Mouse (Mus musculus): ENCODE results near the gene Bnipl. TPM values are rescaled to one million over a fixed set of nuclear protein-coding genes. Genes with fewer than 3 reads are reported as not detected.

Bnipl gene
- polyA plus RNA-seq, 1 experiment: not detected

GRCm38 (mm10) chr3:95267855-95268254 lies 16.9 kb upstream of the Bnipl start:
- H3K4me1 ChIP-seq (ENCODE audit: control insufficient read depth, insufficient read depth, insufficient read length, low read length): 0 out of 2 replicates have a peak, but pooled peaks cover 2% of the 10 kb centered on the region
- H3K27ac ChIP-seq (replicated peaks; ENCODE audit: low read depth, low read length): peak overlapping the region; percentile 54
- H3K4me3 ChIP-seq (ENCODE audit: insufficient read depth, low read depth, low read length): no peak overlapping the region

- H3K4me3 ChIP-seq (ENCODE audit: insufficient read depth, low read depth, low read length): no peak overlapping the region
- H3K4me1 ChIP-seq (ENCODE audit: control insufficient read depth, insufficient read depth, insufficient read length, low read length): 0 out of 2 replicates have a peak, but pooled peaks cover 2% of the 10 kb centered on the region
- H3K27ac ChIP-seq (replicated peaks; ENCODE audit: low read depth, low read length): no peak overlapping the region
These were observed 15.1 kb upstream of the Bnipl start for GRCm38 (mm10) chr3:95266052-95266451.

DNA sequence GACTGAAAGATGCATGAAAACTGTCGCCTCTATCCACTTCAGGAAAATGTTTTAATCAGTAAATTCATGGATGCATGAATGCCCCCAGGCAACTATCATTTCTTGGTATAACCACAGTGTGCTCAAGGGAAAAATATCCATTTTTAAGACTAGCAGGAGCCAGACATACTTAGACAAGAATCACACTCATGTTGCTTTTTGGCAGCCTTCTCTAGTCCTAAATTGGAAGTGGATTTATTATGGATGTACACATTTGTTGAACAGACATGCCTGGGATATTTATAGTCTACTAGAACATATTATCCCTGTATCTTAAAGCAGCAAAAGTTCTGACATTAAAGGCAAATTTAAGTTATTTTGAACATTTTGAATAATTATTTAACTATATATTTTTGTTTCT lies 13.7 kb upstream of the Bnipl start:
- Histone ChIP-seq H3K4me3 (ENCODE audit: insufficient read depth, low read depth, low read length) (no peak overlapping the region), H3K4me1 (ENCODE audit: control insufficient read depth, insufficient read depth, insufficient read length, low read length) (0 out of 2 replicates have a peak, but pooled peaks cover 2% of the 10 kb centered on the region), H3K27ac (replicated peaks; ENCODE audit: low read depth, low read length) (no peak overlapping the region)

DNA sequence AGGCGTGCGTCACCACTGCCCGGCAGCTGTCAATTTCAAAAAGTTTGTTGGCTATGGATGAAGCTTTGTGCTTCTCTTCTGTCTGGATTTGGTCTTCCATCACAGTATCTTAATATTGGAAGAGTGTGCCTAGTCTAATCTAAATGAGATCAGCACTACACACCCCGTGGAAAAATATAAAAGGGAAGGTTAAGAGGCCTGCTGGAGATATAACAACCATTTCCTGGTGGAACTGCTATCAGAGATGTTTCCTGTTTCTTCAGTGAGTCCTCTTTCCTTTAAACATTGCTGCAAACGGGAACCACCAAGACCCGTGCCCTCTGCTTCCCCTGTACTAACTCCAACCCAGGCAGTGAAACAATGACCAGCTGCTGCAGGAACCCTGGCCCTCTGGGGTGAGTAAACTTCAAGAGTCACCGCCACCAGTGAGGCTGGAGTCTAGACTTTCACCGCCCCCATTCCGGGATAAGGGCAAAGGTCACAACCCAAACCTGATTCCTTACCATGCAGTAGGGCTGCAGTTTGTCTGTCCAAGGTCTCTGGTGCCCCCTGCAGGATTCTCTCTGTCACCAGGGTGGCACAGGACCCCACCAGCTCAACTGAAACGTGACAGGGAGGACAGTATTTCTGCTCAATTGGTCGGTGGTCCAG lies 12.2 kb upstream of the Bnipl start:
- Histone ChIP-seq H3K4me1 (ENCODE audit: control insufficient read depth, insufficient read depth, insufficient read length, low read length) (0 out of 2 replicates have a peak, but pooled peaks cover 2% of the 10 kb centered on the region), H3K4me3 (ENCODE audit: insufficient read depth, low read depth, low read length) (no peak overlapping the region), H3K27ac (replicated peaks; ENCODE audit: low read depth, low read length) (no peak overlapping the region; the same call in 1 of the 2 replicates)

DNA sequence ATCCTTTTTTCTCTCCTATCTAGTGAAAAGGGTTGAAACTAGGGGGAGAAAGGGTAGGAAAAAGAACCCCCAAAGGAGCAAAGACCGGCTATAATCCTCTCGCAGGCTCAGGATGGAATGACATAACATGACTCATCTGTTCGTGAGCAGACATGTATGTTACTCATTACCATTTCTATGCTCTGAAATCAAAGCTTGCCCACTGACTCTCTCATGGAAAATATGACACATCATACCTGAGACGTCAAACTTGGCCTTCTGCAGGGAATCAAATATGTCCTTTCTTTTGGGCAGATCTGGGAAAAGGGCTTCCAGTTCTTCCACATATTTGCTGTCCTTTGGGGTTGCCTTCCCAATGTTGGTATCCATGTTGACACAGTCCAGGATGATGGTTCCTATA lies 11.0 kb upstream of the Bnipl start:
- Histone ChIP-seq H3K27ac (replicated peaks; ENCODE audit: low read depth, low read length) (no peak overlapping the region), H3K4me1 (ENCODE audit: control insufficient read depth, insufficient read depth, insufficient read length, low read length) (no peaks in the 10 kb centered on the region), H3K4me3 (ENCODE audit: insufficient read depth, low read depth, low read length) (no peak overlapping the region)

DNA sequence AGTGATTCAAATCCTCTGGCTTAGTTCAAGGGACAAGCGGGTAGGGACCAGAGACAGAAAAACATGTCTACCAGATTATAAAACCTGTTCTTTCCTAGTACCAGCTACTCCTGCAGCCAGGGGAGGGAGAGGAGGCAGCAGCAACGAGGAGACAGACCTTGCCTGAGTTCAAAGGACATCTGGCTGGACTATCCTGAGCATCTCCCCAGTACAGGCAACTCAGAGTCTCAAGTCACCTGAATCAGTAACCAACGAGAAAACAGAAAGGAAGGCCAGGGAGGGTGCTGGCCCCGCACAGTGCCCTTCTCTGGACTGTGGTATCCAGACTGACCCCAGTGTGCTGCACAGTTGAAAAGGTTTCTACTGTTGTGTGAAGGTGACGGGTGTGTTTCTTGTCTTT lies 5.9 kb upstream of the Bnipl start:
- Histone ChIP-seq H3K27ac (replicated peaks; ENCODE audit: low read depth, low read length) (no peak overlapping the region), H3K4me3 (ENCODE audit: insufficient read depth, low read depth, low read length) (no peak overlapping the region), H3K4me1 (ENCODE audit: control insufficient read depth, insufficient read depth, insufficient read length, low read length) (no peaks in the 10 kb centered on the region)

DNA sequence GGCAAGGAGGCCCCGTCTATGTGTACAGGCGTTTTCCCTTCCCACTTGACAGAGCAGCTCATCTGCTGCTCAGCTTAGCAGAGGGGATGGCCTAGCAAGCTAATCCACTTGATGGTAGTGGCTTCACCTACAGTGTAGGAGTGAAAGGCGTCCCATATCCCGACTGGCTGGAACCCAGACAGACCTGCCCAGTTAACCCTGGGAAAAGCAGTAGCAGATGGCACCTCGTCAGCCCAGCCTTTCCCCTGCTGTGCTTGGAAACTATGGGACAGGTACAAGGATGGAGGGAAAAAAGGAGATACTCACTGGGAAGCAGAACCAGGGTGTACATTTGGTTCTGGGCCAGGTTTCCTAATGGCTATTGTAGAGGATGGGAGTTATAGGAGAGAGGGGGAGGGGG lies 632 bp downstream of the Bnipl start:
- no peak overlapping the region for H3K4me3 ChIP-seq (ENCODE audit: insufficient read depth, low read depth, low read length)
- H3K27ac ChIP-seq (replicated peaks; ENCODE audit: low read depth, low read length): no peak overlapping the region

DNA sequence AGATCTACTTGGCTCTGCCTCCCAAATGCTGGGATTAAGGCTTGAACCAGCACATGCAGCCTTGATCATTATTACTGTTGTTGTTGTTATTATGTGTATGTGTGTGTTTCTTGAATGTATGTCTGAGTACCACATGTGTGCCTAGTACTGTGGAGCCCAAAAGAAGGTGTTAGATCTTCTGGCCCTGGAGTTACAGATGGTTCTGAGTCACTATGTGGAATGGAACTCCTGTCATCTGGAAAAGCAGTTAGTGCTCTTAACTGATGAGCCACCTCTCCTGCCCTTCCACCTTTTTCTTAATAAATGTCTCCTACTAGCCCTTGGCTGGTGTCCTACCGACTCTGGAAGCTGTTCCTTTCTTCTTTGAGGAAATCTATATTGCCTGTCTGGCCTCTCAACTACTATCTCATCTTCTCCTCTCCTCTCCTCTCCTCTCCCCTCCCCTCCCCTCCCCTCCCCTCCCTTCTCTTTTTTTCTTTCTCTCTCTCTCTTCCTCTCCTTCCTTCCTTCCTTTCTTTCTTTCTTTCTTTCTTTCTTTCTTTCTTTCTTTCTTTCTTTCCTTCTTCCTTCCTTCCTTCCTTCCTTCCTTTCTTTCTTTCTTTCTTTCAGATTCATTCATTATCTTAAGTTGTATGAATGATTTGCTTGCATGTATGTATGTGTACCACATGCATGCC lies 3.2 kb downstream of the Bnipl start:
- H3K27ac ChIP-seq (replicated peaks; ENCODE audit: low read depth, low read length): no peak overlapping the region; the same call in 1 of the 2 replicates

More for the DNA sequence above, 632 bp downstream of the Bnipl start:
- no peaks in the 10 kb centered on the region for H3K4me1 ChIP-seq (ENCODE audit: control insufficient read depth, insufficient read depth, insufficient read length, low read length)

GRCm38 (mm10) chr3:95246465-95247231 lies 4.3 kb downstream of the Bnipl start:
- no peaks in the 10 kb centered on the region for H3K4me1 ChIP-seq (ENCODE audit: control insufficient read depth, insufficient read depth, insufficient read length, low read length)
- no peak overlapping the region for H3K4me3 ChIP-seq (ENCODE audit: insufficient read depth, low read depth, low read length)
- peak overlapping the region; percentile 90 for H3K27ac ChIP-seq (replicated peaks; ENCODE audit: low read depth, low read length)

More for the DNA sequence above, 3.2 kb downstream of the Bnipl start:
- no peak overlapping the region for H3K4me3 ChIP-seq (ENCODE audit: insufficient read depth, low read depth, low read length)
- no peaks in the 10 kb centered on the region for H3K4me1 ChIP-seq (ENCODE audit: control insufficient read depth, insufficient read depth, insufficient read length, low read length)

DNA sequence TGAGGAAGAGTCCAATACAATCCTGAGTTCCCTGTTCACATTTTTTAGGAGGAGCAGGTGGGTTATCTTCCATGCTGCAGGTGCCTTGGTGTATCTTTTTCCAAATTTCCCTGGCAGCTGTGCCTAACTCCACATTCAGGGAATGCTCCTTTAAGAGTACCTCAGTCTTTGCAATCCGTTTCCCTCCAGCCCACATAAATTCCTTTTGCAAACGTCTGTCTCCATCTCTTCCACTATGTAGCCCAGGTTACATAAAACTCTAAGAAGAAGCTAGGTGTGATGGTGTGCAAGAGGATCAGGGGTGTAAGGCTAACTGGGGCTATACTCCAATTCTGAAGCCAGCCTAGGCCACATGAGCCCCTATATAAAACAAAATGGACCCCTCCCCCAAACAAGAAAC lies 7.9 kb downstream of the Bnipl start:
- no peaks in the 10 kb centered on the region for H3K4me1 ChIP-seq (ENCODE audit: control insufficient read depth, insufficient read depth, insufficient read length, low read length)
- no peak overlapping the region for H3K27ac ChIP-seq (replicated peaks; ENCODE audit: low read depth, low read length)
- no peak overlapping the region for H3K4me3 ChIP-seq (ENCODE audit: insufficient read depth, low read depth, low read length)

- Histone ChIP-seq H3K4me3 (ENCODE audit: insufficient read depth, low read depth, low read length) (no peak within 1 kb of the TSS), H3K27ac (replicated peaks; ENCODE audit: low read depth, low read length) (no peak within 1 kb of the TSS), H3K4me1 (ENCODE audit: control insufficient read depth, insufficient read depth, insufficient read length, low read length) (no peaks in the 10 kb centered on the region)
These were observed 9.5 kb downstream of the Bnipl start, which contains the start of gene Gm128 for GRCm38 (mm10) chr3:95241498-95241897. TSS of gene Gm128 (minus strand) at chr3:95241598.

DNA sequence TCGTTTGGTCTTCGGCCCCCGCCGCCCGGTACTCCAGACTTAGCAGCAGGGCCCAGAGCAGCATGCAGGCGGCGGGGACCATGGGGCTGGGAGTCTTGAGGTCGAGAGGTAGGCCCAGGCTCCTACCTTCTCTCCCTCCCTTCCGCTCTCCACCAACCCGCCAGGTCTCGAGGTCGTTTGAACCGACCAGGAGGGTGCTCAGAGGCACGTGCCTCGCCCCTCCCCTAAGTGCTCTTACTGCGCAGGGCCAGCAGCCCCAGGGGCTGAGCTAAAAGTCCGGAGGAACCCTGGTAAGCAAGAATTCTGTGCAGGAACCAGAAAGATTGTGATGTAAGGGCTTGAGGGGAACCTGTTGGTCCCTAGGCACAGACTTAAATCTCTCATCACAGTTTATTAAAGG lies 10.1 kb downstream of the Bnipl start:
- Histone ChIP-seq H3K4me3 (ENCODE audit: insufficient read depth, low read depth, low read length) (no peak overlapping the region), H3K27ac (replicated peaks; ENCODE audit: low read depth, low read length) (no peak overlapping the region), H3K4me1 (ENCODE audit: control insufficient read depth, insufficient read depth, insufficient read length, low read length) (no peaks in the 10 kb centered on the region)

GRCm38 (mm10) chr3:95239971-95240370 lies 11.0 kb downstream of the Bnipl start:
- no peaks in the 10 kb centered on the region for H3K4me1 ChIP-seq (ENCODE audit: control insufficient read depth, insufficient read depth, insufficient read length, low read length)
- H3K27ac ChIP-seq (replicated peaks; ENCODE audit: low read depth, low read length): no peak overlapping the region
- H3K4me3 ChIP-seq (ENCODE audit: insufficient read depth, low read depth, low read length): no peak overlapping the region

DNA sequence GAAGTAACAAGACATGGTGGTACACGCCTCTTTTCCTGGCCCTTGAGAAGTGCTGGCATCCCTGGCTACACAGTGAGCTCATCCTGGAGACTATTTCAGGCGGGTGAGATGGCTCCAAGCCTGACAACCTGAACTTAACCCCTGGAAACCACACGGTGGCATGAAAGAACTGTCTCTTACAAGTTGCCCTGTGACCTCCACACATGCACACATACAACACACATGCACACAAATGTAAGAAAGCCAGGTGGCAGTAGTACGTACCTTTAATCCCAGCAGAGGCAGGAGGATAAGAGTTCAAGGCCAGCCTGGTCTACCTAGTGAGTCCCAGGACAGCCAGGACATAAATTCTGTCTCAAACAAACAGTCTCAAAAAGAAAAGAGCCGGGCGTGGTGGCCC lies 12.0 kb downstream of the Bnipl start:
- no peak overlapping the region for H3K27ac ChIP-seq (replicated peaks; ENCODE audit: low read depth, low read length)
- H3K4me1 ChIP-seq (ENCODE audit: control insufficient read depth, insufficient read depth, insufficient read length, low read length): no peaks in the 10 kb centered on the region
- no peak overlapping the region for H3K4me3 ChIP-seq (ENCODE audit: insufficient read depth, low read depth, low read length)

DNA sequence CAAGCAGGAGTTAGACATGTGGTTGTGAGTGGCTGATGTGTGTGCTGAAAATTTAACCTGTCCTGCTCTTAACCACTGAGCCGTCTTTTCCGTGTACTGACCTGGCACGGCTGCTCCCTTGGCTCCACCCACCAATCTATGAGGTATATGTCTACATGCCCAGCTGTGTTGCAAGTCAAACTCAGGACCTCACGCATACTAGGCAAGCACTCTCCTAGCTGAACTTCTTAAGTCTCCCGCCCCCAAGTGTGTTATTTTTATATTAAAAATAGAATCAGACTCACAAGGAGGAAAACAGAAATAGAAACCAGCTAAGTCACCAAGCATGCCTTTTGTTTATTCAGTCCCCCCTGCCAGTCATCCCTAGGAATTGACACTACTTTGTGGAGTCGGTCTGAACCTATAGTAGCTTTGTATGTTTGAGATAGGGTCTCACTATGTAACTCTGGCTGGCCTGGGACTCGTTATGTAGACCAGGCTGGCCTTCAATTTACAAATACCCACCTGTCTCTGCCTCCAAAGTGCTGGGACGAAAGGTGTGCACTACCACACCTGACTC lies 13.4 kb downstream of the Bnipl start:
- no peak overlapping the region for H3K27ac ChIP-seq (replicated peaks; ENCODE audit: low read depth, low read length)
- H3K4me3 ChIP-seq (ENCODE audit: insufficient read depth, low read depth, low read length): no peak overlapping the region
- H3K4me1 ChIP-seq (ENCODE audit: control insufficient read depth, insufficient read depth, insufficient read length, low read length): no peaks in the 10 kb centered on the region
